Mouse (Mus musculus) E14TG2a.4 (cell line): ENCODE results near the gene Samd14.
"Not testable (repeated sequence)": the region's sequence is repeated elsewhere in the genome, so short reads cannot be mapped to it uniquely, and the experiment has no call there.

Source experiments
- H3K27me3 ChIP-seq: 2 replicates; pipeline ENCODE4 v1.6.1; 2014; ENCODE audit warnings: low read length, control low read depth; ENCODE audit not compliant: insufficient read depth
- H3K36me3 ChIP-seq: 2 replicates; pipeline ENCODE4 v1.6.1; 2014; ENCODE audit warnings: low read length, control low read depth; ENCODE audit not compliant: insufficient read depth
- H3K4me1 ChIP-seq: replicated peaks from 2 replicates; pipeline ENCODE4 v1.6.1; 2014; ENCODE audit warnings: low read depth, low read length, control low read depth
- H3K4me3 ChIP-seq: replicated peaks from 2 replicates; pipeline ENCODE4 v1.5.1; 2014; ENCODE audit warnings: mild to moderate bottlenecking, low read length
- H3K9me3 ChIP-seq: 2 replicates; pipeline ENCODE4 v1.6.1; 2014; ENCODE audit warnings: low read length, control low read depth
- CTCF ChIP-seq: conservative IDR thresholded peaks from 2 replicates; pipeline ENCODE4 v1.5.1; 2014; ENCODE audit warnings: low read length
- NANOG ChIP-seq: IDR thresholded peaks from 2 replicates; pipeline ENCODE4 v1.6.1; 2014; ENCODE audit warnings: borderline replicate concordance, low read length, mixed read lengths
- POU5F1 ChIP-seq: IDR thresholded peaks from 2 replicates; pipeline ENCODE4 v1.6.1; 2014; ENCODE audit warnings: low read length, borderline replicate concordance

Gene Samd14

GRCm38 (mm10) chr11:95006525-95007219 lies 3.0 kb upstream of the Samd14 start:
- Histone ChIP-seq H3K9me3 (0 out of 2 replicates have a peak, but pooled peaks cover 5% of the 10 kb centered on the region), H3K4me1 (peaks cover 44% of the 10 kb centered on the region), H3K4me3 (peak overlapping the region; percentile 57), H3K36me3 (peaks cover 42% of the 10 kb centered on the region), H3K27me3 (peaks cover 44% of the 10 kb centered on the region)
- TF ChIP-seq NANOG (no peak), POU5F1 (no peak), CTCF (no peak)

GRCm38 (mm10) chr11:95007418-95007817 lies 2.3 kb upstream of the Samd14 start:
- no peak for TF ChIP-seq NANOG
- no peak for TF ChIP-seq POU5F1
- TF ChIP-seq CTCF: no peak
- Histone ChIP-seq H3K4me1 (peaks cover 49% of the 10 kb centered on the region), H3K4me3 (no peak overlapping the region)

DNA sequence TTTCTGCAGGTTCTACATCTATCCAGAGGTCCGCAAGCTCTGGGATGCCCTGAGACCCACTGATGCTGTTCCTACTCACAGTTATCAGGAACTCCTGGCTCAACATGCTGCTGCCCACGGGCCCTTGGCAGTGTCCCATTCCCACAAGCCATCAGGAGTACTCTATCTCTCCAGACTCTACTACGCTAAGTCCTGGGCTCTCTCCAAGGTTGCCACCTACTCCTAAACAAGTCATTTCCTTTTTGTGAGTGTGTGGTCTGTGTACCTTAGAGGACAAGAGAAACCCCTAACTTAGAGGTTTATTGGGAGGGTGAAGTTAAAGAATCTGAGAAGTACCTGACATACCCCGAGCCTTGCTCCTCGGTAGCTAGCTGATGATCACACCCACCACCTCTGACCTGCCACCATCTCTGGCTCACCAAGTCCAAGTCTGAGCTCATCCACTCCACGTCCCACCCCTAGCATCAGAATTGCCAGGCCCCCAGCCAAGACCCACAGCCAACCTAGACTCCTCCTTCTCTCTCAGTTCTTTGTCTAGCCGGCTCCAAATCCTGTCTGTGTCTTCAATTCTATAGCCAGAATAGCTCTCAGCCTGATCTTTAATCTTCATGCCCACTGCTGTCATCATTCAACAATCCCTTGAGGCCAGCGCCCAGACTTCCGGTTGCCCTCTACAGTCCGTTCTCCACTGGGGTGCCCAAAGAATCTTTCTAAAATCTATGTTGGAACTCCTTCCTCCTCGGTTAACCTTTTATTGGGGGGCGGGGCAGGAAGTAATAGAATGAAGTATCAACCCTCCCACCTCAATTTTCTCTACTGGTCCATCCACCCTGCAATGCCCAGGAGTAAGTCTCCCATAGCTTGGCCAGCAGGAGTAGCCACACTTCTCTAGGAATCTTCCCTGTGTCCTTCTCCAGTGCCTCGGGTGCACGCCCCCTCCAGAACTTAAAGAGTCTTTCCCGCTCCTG lies 734 bp upstream of the Samd14 start:
- TF ChIP-seq POU5F1: no peak
- no peak for TF ChIP-seq NANOG
- no peak for TF ChIP-seq CTCF
- H3K4me3 ChIP-seq: peak overlapping the region; percentile 74
- H3K9me3 ChIP-seq: 0 out of 2 replicates have a peak, but pooled peaks cover 5% of the 10 kb centered on the region
- peaks cover 53% of the 10 kb centered on the region for H3K4me1 ChIP-seq
- H3K36me3 ChIP-seq: peaks cover 22% of the 10 kb centered on the region
- H3K27me3 ChIP-seq: peaks cover 64% of the 10 kb centered on the region

More at GRCm38 (mm10) chr11:95007418-95007817, 2.3 kb upstream of the Samd14 start:
- Histone ChIP-seq H3K36me3 (peaks cover 35% of the 10 kb centered on the region), H3K9me3 (0 out of 2 replicates have a peak, but pooled peaks cover 5% of the 10 kb centered on the region), H3K27me3 (peaks cover 51% of the 10 kb centered on the region)

- H3K9me3 ChIP-seq: 0 out of 2 replicates have a peak, but pooled peaks cover 5% of the 10 kb centered on the region
- TF ChIP-seq POU5F1: no peak
- TF ChIP-seq CTCF: no peak
- no peak for TF ChIP-seq NANOG
- H3K4me1 ChIP-seq: peaks cover 44% of the 10 kb centered on the region
- H3K36me3 ChIP-seq: peaks cover 9% of the 10 kb centered on the region
- H3K4me3 ChIP-seq: peak overlapping the region; percentile 74
- H3K27me3 ChIP-seq: peaks cover 77% of the 10 kb centered on the region
Measured at GRCm38 (mm10) chr11:95010141-95010739, 561 bp downstream of the Samd14 start.

- peaks cover 44% of the 10 kb centered on the region for H3K4me1 ChIP-seq
- H3K27me3 ChIP-seq: peaks cover 84% of the 10 kb centered on the region
- not testable (repeated sequence) for H3K4me3 ChIP-seq
Measured at GRCm38 (mm10) chr11:95010841-95011403, 1.2 kb downstream of the Samd14 start.

GRCm38 (mm10) chr11:95011416-95011815 lies 1.7 kb downstream of the Samd14 start:
- H3K36me3 ChIP-seq: no peaks in the 10 kb centered on the region
- H3K9me3 ChIP-seq: no peaks in the 10 kb centered on the region
- peaks cover 89% of the 10 kb centered on the region for H3K27me3 ChIP-seq
- H3K4me3 ChIP-seq: no peak overlapping the region
- no peak for TF ChIP-seq POU5F1
- peaks cover 44% of the 10 kb centered on the region for H3K4me1 ChIP-seq

More at GRCm38 (mm10) chr11:95010841-95011403, 1.2 kb downstream of the Samd14 start:
- not testable (repeated sequence) for H3K9me3 ChIP-seq, H3K36me3 ChIP-seq

DNA sequence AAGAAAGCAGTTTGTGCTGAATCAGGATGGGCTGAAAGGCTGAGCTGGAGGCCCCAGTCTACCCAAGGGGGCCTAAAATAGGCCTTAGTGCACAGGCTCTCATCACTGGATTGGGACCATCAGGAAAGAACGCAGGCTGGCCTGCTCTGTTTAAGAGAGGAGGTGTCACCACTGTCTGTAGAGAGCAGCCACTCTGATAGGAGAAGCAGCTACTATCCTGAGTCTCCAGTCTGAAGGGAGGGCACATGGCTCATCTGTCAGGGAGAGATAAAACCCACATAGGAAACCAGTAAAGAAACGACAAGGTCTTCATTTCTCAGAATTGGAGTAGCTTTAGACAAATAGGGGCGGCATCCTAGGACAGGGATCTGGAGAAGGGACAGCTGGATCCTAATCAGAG lies 2.4 kb downstream of the Samd14 start:
- no peaks in the 10 kb centered on the region for H3K36me3 ChIP-seq
- peaks cover 39% of the 10 kb centered on the region for H3K4me1 ChIP-seq
- TF ChIP-seq NANOG (no peak), CTCF (no peak), POU5F1 (no peak)
- H3K9me3 ChIP-seq: no peaks in the 10 kb centered on the region
- H3K4me3 ChIP-seq: no peak overlapping the region
- H3K27me3 ChIP-seq: peaks cover 93% of the 10 kb centered on the region

DNA sequence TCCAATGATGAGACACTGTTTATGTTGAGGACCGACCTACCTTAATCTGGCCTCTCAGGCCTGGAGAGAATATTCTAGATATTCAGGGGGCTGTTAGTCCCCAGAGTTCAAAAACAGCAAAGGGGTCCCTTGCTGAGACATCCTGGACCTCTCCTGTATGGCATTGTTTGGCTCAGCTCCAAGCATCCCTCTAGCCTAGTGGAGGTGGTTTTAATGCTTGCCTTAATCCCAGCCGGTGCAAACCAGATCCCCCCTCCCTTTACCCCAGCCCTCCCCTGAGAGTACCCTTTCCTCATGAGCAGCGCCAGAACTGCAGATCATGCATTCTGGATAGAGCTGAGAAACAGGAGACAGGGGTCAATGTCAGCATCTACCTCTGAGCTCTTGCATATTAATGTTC lies 2.8 kb downstream of the Samd14 start:
- no peak overlapping the region for H3K4me3 ChIP-seq
- H3K27me3 ChIP-seq: peaks cover 93% of the 10 kb centered on the region
- TF ChIP-seq POU5F1: no peak
- H3K4me1 ChIP-seq: peaks cover 37% of the 10 kb centered on the region
- H3K36me3 ChIP-seq: no peaks in the 10 kb centered on the region
- no peaks in the 10 kb centered on the region for H3K9me3 ChIP-seq
